Mouse (Mus musculus) myocyte (in vitro differentiated cells): ENCODE measurements at regions not wholly inside any gene's neighbourhood (a gene's known extent, or its start where the extent isn't known, plus 50 kb on each side); places are given as distances from the start of the nearest gene placed in this dataset.

Experiments used
- H3K27me3 ChIP-seq: one replicate; pipeline ENCODE4 v1.6.1; 2011; ENCODE audit not compliant: control insufficient read depth, insufficient read depth, insufficient read length
- H3K36me3 ChIP-seq: one replicate; pipeline ENCODE4 v1.6.1; 2011; ENCODE audit not compliant: control insufficient read depth, insufficient read depth
- H3K4me2 ChIP-seq: one replicate; pipeline ENCODE4 v1.6.1; 2011; ENCODE audit warnings: low read depth, control low read depth
- H3K4me3 ChIP-seq: one replicate; pipeline ENCODE4 v1.5.1; 2011; ENCODE audit warnings: mild to moderate bottlenecking, control low read depth, moderate library complexity
- H3K79me2 ChIP-seq: one replicate; pipeline ENCODE4 v1.6.1; 2011; ENCODE audit not compliant: control insufficient read depth, insufficient read depth
- H3ac ChIP-seq: one replicate; pipeline ENCODE4 v1.6.1; 2011; ENCODE audit not compliant: control insufficient read depth, insufficient read length
- CEBPB ChIP-seq: IDR thresholded peaks from 2 replicates; pipeline ENCODE4 v1.6.1; 2011; ENCODE audit warnings: mild to moderate bottlenecking, moderate library complexity; ENCODE audit not compliant: poor library complexity, insufficient read depth, severe bottlenecking
- E2F4 ChIP-seq: IDR thresholded peaks from one replicate; pipeline ENCODE4 v1.6.1; 2011; ENCODE audit warnings: mild to moderate bottlenecking, control low read depth, moderate library complexity; ENCODE audit not compliant: insufficient read depth
- MAX ChIP-seq: IDR thresholded peaks from one replicate; pipeline ENCODE4 v1.6.1; 2011; ENCODE audit warnings: low read depth, mild to moderate bottlenecking, control low read depth
- MYOD1 ChIP-seq, 3 experiments: IDR thresholded peaks; one replicate each; pipeline ENCODE4 v1.6.1; 2011; ENCODE audit warnings: control low read depth in 2 of 3, low read depth in 2 of 3, mild to moderate bottlenecking in 2 of 3, moderate library complexity in 1 of 3; ENCODE audit not compliant: insufficient read length in 2 of 3, control insufficient read depth in 1 of 3
- MYOG ChIP-seq, 3 experiments: IDR thresholded peaks; one replicate each; pipeline ENCODE4 v1.6.1; 2011; ENCODE audit warnings: control low read depth in 2 of 3, low read depth in 2 of 3, mild to moderate bottlenecking in 2 of 3; ENCODE audit not compliant: insufficient read length in 2 of 3, control insufficient read depth in 1 of 3, insufficient read depth in 1 of 3
- POLR2A ChIP-seq: IDR thresholded peaks from one replicate; pipeline ENCODE4 v1.6.1; 2011; ENCODE audit warnings: low read depth, mild to moderate bottlenecking, control low read depth, moderate library complexity; ENCODE audit not compliant: insufficient read length
- POLR2AphosphoS2 ChIP-seq: IDR thresholded peaks from one replicate; pipeline ENCODE4 v1.6.1; 2011; ENCODE audit warnings: low read depth, control low read depth; ENCODE audit not compliant: insufficient read length
- REST ChIP-seq: IDR thresholded peaks from one replicate; pipeline ENCODE4 v1.6.1; 2011; ENCODE audit warnings: mild to moderate bottlenecking, control low read depth, moderate library complexity; ENCODE audit not compliant: insufficient read depth, insufficient read length
- SRF ChIP-seq: IDR thresholded peaks from one replicate; pipeline ENCODE4 v1.6.1; 2011; ENCODE audit warnings: low read depth; ENCODE audit not compliant: control insufficient read depth, insufficient read length
- TCF12 ChIP-seq: IDR thresholded peaks from one replicate; pipeline ENCODE4 v1.6.1; 2011; ENCODE audit warnings: mild to moderate bottlenecking, control low read depth; ENCODE audit not compliant: poor library complexity, insufficient read depth, severe bottlenecking
- TCF3 ChIP-seq: IDR thresholded peaks from one replicate; pipeline ENCODE4 v1.6.1; 2011; ENCODE audit warnings: low read depth, control low read depth; ENCODE audit not compliant: insufficient read length
- USF1 ChIP-seq: IDR thresholded peaks from one replicate; pipeline ENCODE4 v1.6.1; 2011; ENCODE audit warnings: low read depth, mild to moderate bottlenecking, control low read depth, moderate library complexity

DNA sequence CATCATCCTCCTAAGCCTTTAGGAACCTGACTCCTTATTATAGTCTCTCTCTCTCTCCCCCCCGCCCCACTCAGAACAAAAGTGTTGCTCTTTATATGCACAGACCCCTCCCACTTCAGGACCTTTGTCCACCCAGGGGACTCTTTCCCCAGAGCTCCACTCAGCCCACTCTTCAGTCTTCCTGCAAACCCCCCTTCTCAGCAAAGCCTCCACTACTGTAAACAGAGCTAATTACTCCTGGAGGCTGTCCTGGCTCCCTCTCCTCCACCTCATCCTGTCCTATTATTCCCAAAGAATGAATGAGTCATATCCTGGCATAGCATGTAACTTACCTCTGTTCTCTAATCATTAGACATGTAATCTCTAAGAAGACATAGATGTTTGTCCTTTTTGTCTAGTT lies 82.8 kb upstream of the Galnt15 start:
- Histone ChIP-seq H3ac (no peak overlapping the region), H3K36me3 (no peaks in the 10 kb centered on the region), H3K4me2 (peak overlapping the region; percentile 60), H3K27me3 (no peaks in the 10 kb centered on the region), H3K79me2 (no peaks in the 10 kb centered on the region), H3K4me3 (no peak overlapping the region)
- TF ChIP-seq USF1, result no peak
- no peak for TF ChIP-seq REST
- no peak for TF ChIP-seq CEBPB
- TF ChIP-seq TCF12, result no peak
- no peak for TF ChIP-seq POLR2A
- TF ChIP-seq E2F4, result no peak

DNA sequence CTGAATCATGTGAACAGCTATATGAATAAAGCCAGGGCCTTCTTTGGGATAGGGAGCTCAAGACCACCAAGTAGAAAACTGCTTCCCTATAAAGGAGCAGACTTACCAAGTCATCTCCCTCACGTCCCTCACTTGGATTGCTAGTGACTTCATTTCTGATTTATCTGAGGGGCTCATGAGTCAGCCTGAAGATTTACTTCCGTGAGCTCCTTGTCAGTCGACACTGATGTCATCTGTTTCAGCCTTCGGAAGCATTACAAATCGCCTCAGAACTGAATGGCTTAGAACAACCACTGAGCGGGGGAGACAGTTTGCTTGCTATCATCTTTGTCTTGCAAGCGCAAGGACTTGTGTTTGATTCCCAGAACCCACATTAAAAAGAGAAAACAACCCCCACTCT lies 81.5 kb upstream of the Galnt15 start:
- peak overlapping the region; percentile 48 for H3K4me2 ChIP-seq
- no peak overlapping the region for H3ac ChIP-seq
- H3K4me3 ChIP-seq, result no peak overlapping the region
- no peak for TF ChIP-seq TCF3
- no peak for TF ChIP-seq SRF
- TF ChIP-seq POLR2AphosphoS2, result no peak
- TF ChIP-seq USF1, result no peak
- TF ChIP-seq TCF12, result no peak
- no peak for TF ChIP-seq MYOD1 (IDR thresholded peaks at IDR 0.05; ENCODE audit: control insufficient read depth in 1 of 3, insufficient read length in 2 of 3, low read depth in 2 of 3)
- no peak for TF ChIP-seq MYOG (IDR thresholded peaks at IDR 0.05; ENCODE audit: control insufficient read depth in 1 of 3, insufficient read depth in 1 of 3, insufficient read length in 2 of 3, low read depth in 2 of 3)
- TF ChIP-seq MAX, result no peak
- no peak for TF ChIP-seq REST
- no peak for TF ChIP-seq E2F4
- no peak for TF ChIP-seq POLR2A
- TF ChIP-seq CEBPB, result no peak
- no peaks in the 10 kb centered on the region for H3K79me2 ChIP-seq
- H3K36me3 ChIP-seq, result no peaks in the 10 kb centered on the region
- no peaks in the 10 kb centered on the region for H3K27me3 ChIP-seq

DNA sequence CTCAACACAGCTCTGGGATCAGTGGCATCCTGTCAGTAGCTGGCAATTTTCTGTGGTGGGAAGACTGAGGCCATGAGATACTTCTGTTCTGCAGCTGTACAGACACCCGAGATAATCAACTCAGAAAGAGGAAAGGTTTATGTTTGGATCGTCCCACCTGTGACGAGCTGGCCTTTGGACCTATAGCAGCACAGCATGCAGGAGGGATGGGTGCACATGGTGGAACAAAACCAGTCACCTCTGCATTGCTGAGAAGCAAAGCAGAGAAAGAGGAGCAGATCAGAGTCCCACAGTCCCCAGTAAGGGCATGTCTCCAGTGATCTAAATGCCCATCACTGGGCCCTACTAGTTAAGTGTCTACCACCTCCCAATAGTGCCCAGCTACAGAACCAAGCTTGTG lies 76.9 kb upstream of the Galnt15 start:
- TF ChIP-seq MYOD1 (IDR thresholded peaks at IDR 0.05; ENCODE audit: control insufficient read depth in 1 of 3, insufficient read length in 2 of 3, low read depth in 2 of 3) (no peak), REST (no peak), POLR2A (no peak), SRF (no peak), E2F4 (no peak), MAX (no peak), USF1 (no peak), POLR2AphosphoS2 (no peak), TCF12 (no peak), TCF3 (no peak), CEBPB (no peak), MYOG (IDR thresholded peaks at IDR 0.05; ENCODE audit: control insufficient read depth in 1 of 3, insufficient read depth in 1 of 3, insufficient read length in 2 of 3, low read depth in 2 of 3) (no peak)
- Histone ChIP-seq H3K79me2 (no peaks in the 10 kb centered on the region), H3ac (no peak overlapping the region), H3K4me3 (no peak overlapping the region), H3K36me3 (no peaks in the 10 kb centered on the region), H3K27me3 (no peaks in the 10 kb centered on the region), H3K4me2 (no peak overlapping the region)

DNA sequence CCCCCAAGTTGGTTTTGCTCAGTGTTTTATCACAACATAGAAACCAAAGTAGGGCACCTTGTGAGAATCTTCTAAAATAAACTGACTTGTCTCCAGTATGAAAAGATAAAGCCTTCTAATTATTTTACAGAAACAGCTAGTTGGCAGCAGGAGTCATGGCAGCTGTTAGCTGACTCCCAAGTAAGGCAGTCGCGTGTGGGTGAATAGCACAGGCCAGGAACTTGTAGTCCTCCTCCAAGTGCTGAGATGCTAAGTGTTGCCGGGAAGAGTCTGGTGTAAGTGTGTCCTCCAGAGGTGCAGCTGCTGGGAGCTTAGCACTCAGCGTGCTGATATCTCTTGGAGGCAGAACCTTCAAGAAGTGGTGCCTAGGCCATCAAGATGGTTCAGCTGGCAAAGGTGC lies 75.0 kb upstream of the Galnt15 start:
- no peaks in the 10 kb centered on the region for H3K27me3 ChIP-seq
- no peak overlapping the region for H3ac ChIP-seq
- no peaks in the 10 kb centered on the region for H3K36me3 ChIP-seq
- TF ChIP-seq TCF12 (no peak), MYOD1 (IDR thresholded peaks at IDR 0.05; ENCODE audit: control insufficient read depth in 1 of 3, insufficient read length in 2 of 3, low read depth in 2 of 3) (peak in 1 of 3 experiments; percentile 9), SRF (no peak), E2F4 (no peak), MYOG (IDR thresholded peaks at IDR 0.05; ENCODE audit: control insufficient read depth in 1 of 3, insufficient read depth in 1 of 3, insufficient read length in 2 of 3, low read depth in 2 of 3) (no peak), MAX (no peak)
- no peak overlapping the region for H3K4me3 ChIP-seq
- no peaks in the 10 kb centered on the region for H3K79me2 ChIP-seq
- H3K4me2 ChIP-seq, result no peak overlapping the region

DNA sequence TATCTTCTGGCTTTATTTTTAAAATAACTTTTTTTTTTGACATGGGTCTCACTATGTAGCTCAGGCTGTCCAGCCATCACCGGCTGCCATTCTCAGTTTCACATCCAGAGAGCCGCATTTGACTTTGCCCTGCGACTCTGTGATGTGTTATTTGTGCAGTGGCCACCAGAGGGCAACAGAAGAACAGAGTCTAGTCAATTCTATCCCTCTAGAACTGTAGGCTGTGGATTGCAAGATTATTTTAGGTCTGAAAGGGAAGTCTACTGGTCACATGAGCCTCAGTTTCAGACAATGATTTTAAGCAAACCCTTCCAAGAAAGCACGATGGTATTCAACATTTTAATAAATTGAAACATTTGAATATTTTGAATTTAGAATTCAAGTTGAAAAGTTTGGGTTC lies 73.8 kb upstream of the Galnt15 start:
- H3K27me3 ChIP-seq, result no peaks in the 10 kb centered on the region
- no peak overlapping the region for H3K4me2 ChIP-seq
- H3ac ChIP-seq, result no peak overlapping the region
- no peak overlapping the region for H3K4me3 ChIP-seq
- H3K79me2 ChIP-seq, result no peaks in the 10 kb centered on the region
- H3K36me3 ChIP-seq, result no peaks in the 10 kb centered on the region
- TF ChIP-seq POLR2AphosphoS2 (no peak), USF1 (peak; percentile 28)
